Mouse (Mus musculus) olfactory bulb, adult 2 months (tissue): ENCODE results near the gene Fam240a.

Source experiments
- CTCF ChIP-seq: fragments of 200-500 bp; IDR thresholded peaks from 2 replicates; pipeline ENCODE4 v1.5.1; 2012; ENCODE audit warnings: low read depth, mild to moderate bottlenecking, low read length, moderate library complexity; ENCODE audit not compliant: insufficient read depth
- POLR2A ChIP-seq: fragments of 200-500 bp; IDR thresholded peaks from 2 replicates; pipeline ENCODE4 v1.6.1; 2012; ENCODE audit warnings: mild to moderate bottlenecking, low read depth, low read length, moderate library complexity; ENCODE audit not compliant: insufficient read depth

GRCm38 (mm10) chr9:110947261-110947661 lies 30.6 kb upstream of the Fam240a start:
- no peak for TF ChIP-seq CTCF
- TF ChIP-seq POLR2A = no peak
